Mouse (Mus musculus) naive thymus-derived CD4-positive, alpha-beta T cell, adult 2 months (primary cell): ENCODE measurements at regions not wholly inside any gene's neighbourhood (a gene's known extent, or its start where the extent isn't known, plus 50 kb on each side); places are given as distances from the start of the nearest gene placed in this dataset.

Source experiments
- DNase-seq: peaks from one replicate; pipeline ENCODE4 v3.0.0-alpha.2; 2011; ENCODE audit warnings: low read depth

GRCm38 (mm10) chr4:89082838-89083237 lies 54.1 kb upstream of the Mtap start:
- DNase-seq: no peak

GRCm38 (mm10) chr4:89078485-89078884 lies 58.4 kb upstream of the Mtap start:
- no peak for DNase-seq

GRCm38 (mm10) chr4:89074705-89075104 lies 62.2 kb upstream of the Mtap start:
- DNase-seq: no peak

GRCm38 (mm10) chr4:89070430-89070829 lies 66.5 kb upstream of the Mtap start:
- DNase-seq: no peak

GRCm38 (mm10) chr4:89064401-89064800 lies 72.5 kb upstream of the Mtap start:
- DNase-seq: no peak

GRCm38 (mm10) chr4:89062384-89062783 lies 74.5 kb upstream of the Mtap start:
- no peak for DNase-seq

GRCm38 (mm10) chr4:89061619-89062018 lies 75.3 kb upstream of the Mtap start:
- no peak for DNase-seq

- no peak for DNase-seq
Observed at GRCm38 (mm10) chr4:89057573-89057972, 79.3 kb upstream of the Mtap start.

GRCm38 (mm10) chr4:89057135-89057534 lies 79.8 kb upstream of the Mtap start:
- DNase-seq: no peak

- DNase-seq: no peak
Observed at GRCm38 (mm10) chr4:89055969-89056368, 81.0 kb upstream of the Mtap start.

GRCm38 (mm10) chr4:89053606-89054005 lies 83.3 kb upstream of the Mtap start:
- no peak for DNase-seq

GRCm38 (mm10) chr4:89051897-89052296 lies 85.0 kb upstream of the Mtap start:
- DNase-seq: no peak

- no peak for DNase-seq
Observed at GRCm38 (mm10) chr4:89050551-89051199, 86.2 kb upstream of the Mtap start.

GRCm38 (mm10) chr4:89049592-89050440 lies 87.1 kb upstream of the Mtap start:
- no peak for DNase-seq

- DNase-seq: no peak
Observed at GRCm38 (mm10) chr4:89044516-89044915, 92.4 kb upstream of the Mtap start.

- peak; percentile 15 for DNase-seq
Observed at GRCm38 (mm10) chr4:89043982-89044381, 92.9 kb upstream of the Mtap start.

- DNase-seq: no peak
Observed at GRCm38 (mm10) chr4:89040856-89041255, 96.1 kb upstream of the Mtap start.

- DNase-seq: no peak
Observed at GRCm38 (mm10) chr4:89038906-89039305, 98.0 kb upstream of the Mtap start.

GRCm38 (mm10) chr4:89038135-89038534 lies 98.8 kb upstream of the Mtap start:
- DNase-seq: no peak

- DNase-seq: no peak
Observed at GRCm38 (mm10) chr4:89034822-89035221, 102.1 kb upstream of the Mtap start.

GRCm38 (mm10) chr4:89034299-89034698 lies 102.6 kb upstream of the Mtap start:
- no peak for DNase-seq

- DNase-seq: no peak
Observed at GRCm38 (mm10) chr4:89012681-89013353, 124.1 kb upstream of the Mtap start.

- peak; percentile 4 for DNase-seq
Observed at GRCm38 (mm10) chr4:89008561-89008960, 128.4 kb upstream of the Mtap start.
